Mouse (Mus musculus) cerebellum, adult 2 months (tissue): Measurements from ENCODE around the gene Ifnar2. TPM values are rescaled to one million over a fixed set of nuclear protein-coding genes. Genes with fewer than 3 reads are reported as not detected.
A peak's percentile ranks its signal among the peaks of the same experiment; 100 is the strongest.

Source experiments
- DNase-seq, 2 experiments: peaks; one replicate each; pipeline ENCODE4 v3.0.0; 2021
- H3K27ac ChIP-seq: fragments of 200-500 bp; 2 replicates; pipeline ENCODE4 v1.5.1; 2012; ENCODE audit warnings: low read length, control low read depth, inconsistent platforms; ENCODE audit not compliant: insufficient read depth
- H3K27me3 ChIP-seq: fragments of 200-500 bp; 2 replicates; pipeline ENCODE4 v1.6.1; 2012; ENCODE audit warnings: inconsistent platforms, mild to moderate bottlenecking, low read length, moderate library complexity; ENCODE audit not compliant: control insufficient read depth, insufficient read depth
- H3K4me1 ChIP-seq: fragments of 200-500 bp; 2 replicates; pipeline ENCODE4 v1.6.1; 2011; ENCODE audit warnings: low read length; ENCODE audit not compliant: control insufficient read depth, insufficient read depth
- H3K4me3 ChIP-seq: fragments of 200-500 bp; replicated peaks from 2 replicates; pipeline ENCODE3; 2011; ENCODE audit warnings: mild to moderate bottlenecking, low read depth, low read length, control low read depth; ENCODE audit not compliant: insufficient read depth
- CTCF ChIP-seq: fragments of 200-500 bp; IDR thresholded peaks from 2 replicates; pipeline ENCODE4 v1.5.1; 2011; ENCODE audit warnings: low read depth, mild to moderate bottlenecking, control low read depth, low read length, moderate library complexity, borderline replicate concordance; ENCODE audit not compliant: insufficient read depth
- POLR2A ChIP-seq: fragments of 200-500 bp; IDR thresholded peaks from 2 replicates; pipeline ENCODE4 v1.6.1; 2011; ENCODE audit warnings: low read length, control low read depth, borderline replicate concordance; ENCODE audit not compliant: insufficient read depth
- WGBS: fragments of 180-500 bp; shearing (Covaris S2); methylation state at CpG from one replicate; pipeline ENCODE4 v1.1.7; 2018; 5-methylcytosine and 5-hydroxymethylcytosine counted together
- polyA plus RNA-seq: library from polyadenylated mRNA; depleted of rRNA; stranded (reverse); fragments of >200 nt; gene quantifications from 2 replicates; pipeline ENCODE4 v1.2.3, GENCODE M21; 2012

Gene Ifnar2
- polyA plus RNA-seq, 1 experiment, result 33.9 TPM

DNA sequence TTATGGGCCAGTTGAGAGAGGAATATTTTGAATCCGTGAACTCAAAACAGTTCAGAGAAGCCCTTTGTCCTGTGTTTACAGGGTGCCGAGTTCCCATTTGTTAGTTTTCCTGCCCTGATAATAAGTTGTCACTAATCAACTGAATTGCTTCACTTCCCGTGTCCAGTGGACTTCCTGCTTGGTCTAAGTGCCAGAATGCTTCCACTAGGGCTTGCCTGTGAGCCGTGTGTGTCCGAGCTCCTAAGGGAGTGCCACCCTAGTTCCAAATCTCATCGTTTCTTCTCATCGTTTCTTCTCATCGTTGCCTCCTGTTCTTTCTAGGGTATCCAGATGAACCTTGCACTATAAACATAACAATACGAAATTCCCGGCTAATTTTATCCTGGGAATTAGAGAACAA lies 13.0 kb downstream of the Ifnar2 start:
- TF ChIP-seq POLR2A (no peak), CTCF (no peak)
- Histone ChIP-seq H3K27me3 (no peaks in the 10 kb centered on the region), H3K4me1 (no peaks in the 10 kb centered on the region), H3K4me3 (no peak overlapping the region), H3K27ac (no peak overlapping the region)
- no peak for DNase-seq
- 60% methylated on average over 10 of the region's 10 CpGs for WGBS

DNA sequence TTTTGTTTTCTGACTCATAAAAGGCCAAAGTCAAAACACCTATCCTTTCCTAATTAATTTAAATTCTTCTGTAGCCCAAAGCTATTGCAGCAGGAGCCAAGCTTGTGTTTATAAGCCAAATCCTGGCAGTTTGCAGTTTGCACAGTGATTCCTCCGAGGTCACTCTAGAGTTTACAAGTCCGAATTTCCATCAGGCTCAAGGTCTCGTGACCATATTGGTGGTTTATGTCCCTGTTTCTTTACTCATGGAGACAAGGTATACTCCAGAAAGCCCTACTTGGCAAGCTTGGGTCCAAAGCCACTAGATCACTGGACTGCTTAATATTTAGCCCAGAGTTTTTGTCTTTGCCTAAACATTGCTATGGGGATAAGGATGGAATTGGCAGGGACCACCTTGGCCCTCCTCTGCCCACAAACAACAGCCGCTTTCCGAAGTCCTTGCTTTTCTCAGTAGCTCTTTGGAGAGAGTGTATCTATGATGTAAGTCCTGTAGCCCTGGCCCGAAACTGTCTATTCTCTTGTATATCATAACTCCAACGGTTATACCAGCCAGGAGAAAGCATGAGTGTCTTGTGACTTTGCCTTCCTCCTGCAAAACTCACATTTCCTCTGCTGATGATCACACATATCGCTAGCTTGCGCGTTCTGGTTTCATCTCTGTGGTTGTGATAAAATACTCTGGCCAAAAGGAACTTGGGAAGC lies 14.0 kb downstream of the Ifnar2 start:
- Histone ChIP-seq H3K4me1 (no peaks in the 10 kb centered on the region), H3K27ac (no peak overlapping the region), H3K27me3 (no peaks in the 10 kb centered on the region), H3K4me3 (no peak overlapping the region)
- 86% methylated on average over 10 of the region's 10 CpGs for WGBS
- no peak for TF ChIP-seq CTCF
- TF ChIP-seq POLR2A, result no peak
- no peak for DNase-seq

DNA sequence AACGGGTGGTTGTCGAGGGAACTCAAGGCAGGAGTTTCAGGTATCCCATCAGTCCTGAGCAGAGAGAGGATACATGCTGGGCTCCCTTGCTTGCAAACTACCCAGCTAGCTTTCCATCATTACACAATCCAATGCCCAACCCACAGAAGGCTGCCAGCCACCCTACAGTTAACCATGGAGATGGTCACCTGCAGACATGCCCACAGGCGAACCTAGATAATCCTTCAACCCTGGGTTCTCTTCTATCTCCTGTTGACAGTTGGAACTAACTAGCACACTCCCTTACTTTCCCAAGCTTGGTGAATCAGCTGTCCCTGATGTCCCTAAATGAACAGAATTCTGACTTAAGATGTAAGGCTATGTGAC lies 14.5 kb downstream of the Ifnar2 start:
- no peaks in the 10 kb centered on the region for H3K27me3 ChIP-seq
- WGBS, result 87% methylated on average over 3 of the region's 3 CpGs
- no peak for DNase-seq
- H3K4me1 ChIP-seq, result no peaks in the 10 kb centered on the region
- TF ChIP-seq POLR2A (no peak), CTCF (no peak)
- H3K27ac ChIP-seq, result no peak overlapping the region
- H3K4me3 ChIP-seq, result no peak overlapping the region

DNA sequence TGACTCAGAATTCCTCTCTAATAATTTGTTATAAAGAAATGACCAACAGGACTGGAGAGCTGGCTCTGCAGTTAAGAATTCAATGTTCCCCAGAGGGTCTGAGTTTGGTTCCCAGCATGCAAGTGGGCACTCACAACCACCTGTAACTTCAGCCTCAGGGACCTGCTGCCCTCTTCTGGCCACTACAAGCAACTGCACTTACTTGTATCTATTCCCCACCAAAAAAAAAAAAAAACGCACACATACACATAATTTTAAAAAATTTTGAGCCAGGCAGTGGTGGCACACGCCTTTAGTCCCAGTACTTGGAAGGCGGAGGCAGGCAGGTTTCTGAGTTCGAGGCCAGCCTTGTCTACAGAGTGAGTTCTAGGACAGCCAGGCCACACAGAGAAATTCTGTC lies 17.5 kb downstream of the Ifnar2 start:
- no peak for DNase-seq
- 94% methylated on average over 4 of the region's 4 CpGs for WGBS
- Histone ChIP-seq H3K27me3 (no peaks in the 10 kb centered on the region), H3K27ac (no peak overlapping the region), H3K4me3 (no peak overlapping the region), H3K4me1 (no peaks in the 10 kb centered on the region)
- TF ChIP-seq POLR2A (no peak), CTCF (peak; percentile 55; the same call in 1 of the 2 replicates)

DNA sequence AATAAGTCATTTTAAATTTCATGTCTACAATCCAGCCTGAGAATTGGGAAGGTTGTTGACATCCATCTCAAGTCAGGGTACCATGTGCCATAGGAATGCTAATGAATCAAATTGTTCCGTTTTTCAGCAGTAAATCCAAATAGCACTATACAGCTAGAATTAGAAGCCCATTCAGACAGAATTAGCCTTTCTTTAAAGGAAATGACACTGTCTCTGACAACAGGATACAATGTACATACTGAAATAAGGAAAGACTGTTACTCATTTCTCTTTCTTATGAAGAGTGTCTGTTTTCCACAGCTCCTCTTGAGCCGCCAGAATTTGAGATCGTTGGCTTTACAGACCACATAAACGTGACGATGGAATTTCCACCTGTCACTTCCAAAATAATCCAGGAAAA lies 18.8 kb downstream of the Ifnar2 start, which contains the start of gene Gm21970:
Gene Gm21970 (plus strand): TSS at position 301 of the 400 bp plus-strand sequence.
- 86% methylated on average over 5 of the region's 5 CpGs for WGBS
- TF ChIP-seq POLR2A, result no peak
- TF ChIP-seq CTCF, result no peak
- H3K27me3 ChIP-seq, result no peaks in the 10 kb centered on the region
- H3K4me3 ChIP-seq, result no peak within 1 kb of the TSS
- H3K27ac ChIP-seq, result no peak within 1 kb of the TSS
- no peak for DNase-seq
- no peaks in the 10 kb centered on the region for H3K4me1 ChIP-seq

DNA sequence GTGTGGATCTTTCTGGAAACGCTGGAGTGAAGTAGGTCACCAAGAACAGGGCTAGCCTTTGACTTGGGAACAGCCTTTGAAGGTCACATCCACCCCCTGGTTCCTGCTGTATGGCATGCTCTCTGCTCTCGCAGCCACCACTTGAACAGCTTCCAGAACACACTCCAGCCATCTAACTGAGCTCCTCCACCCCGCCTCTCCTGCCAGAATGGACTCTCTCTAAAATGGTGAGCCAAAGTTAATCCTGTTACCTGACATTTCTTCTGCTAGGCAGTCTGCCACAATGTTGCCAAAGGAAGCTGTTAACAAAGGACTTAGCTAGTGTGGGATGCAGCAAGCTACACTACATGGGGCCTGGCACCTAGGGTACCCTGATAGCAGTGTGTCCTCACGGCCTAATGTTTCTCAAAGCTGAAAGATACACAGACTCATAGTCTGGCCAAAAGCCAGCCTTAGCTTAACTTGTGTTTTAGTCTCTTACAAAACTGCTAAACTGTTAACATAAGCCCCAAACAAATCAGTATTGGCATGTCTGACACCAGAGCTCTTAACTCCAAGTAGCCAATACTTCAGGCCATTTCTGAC lies 22.3 kb downstream of the Ifnar2 start:
- 45% methylated on average over 4 of the region's 4 CpGs for WGBS
- Histone ChIP-seq H3K4me3 (no peak overlapping the region), H3K4me1 (no peaks in the 10 kb centered on the region), H3K27ac (no peak overlapping the region), H3K27me3 (no peaks in the 10 kb centered on the region)
- TF ChIP-seq CTCF (no peak), POLR2A (no peak)
- DNase-seq, result no peak

DNA sequence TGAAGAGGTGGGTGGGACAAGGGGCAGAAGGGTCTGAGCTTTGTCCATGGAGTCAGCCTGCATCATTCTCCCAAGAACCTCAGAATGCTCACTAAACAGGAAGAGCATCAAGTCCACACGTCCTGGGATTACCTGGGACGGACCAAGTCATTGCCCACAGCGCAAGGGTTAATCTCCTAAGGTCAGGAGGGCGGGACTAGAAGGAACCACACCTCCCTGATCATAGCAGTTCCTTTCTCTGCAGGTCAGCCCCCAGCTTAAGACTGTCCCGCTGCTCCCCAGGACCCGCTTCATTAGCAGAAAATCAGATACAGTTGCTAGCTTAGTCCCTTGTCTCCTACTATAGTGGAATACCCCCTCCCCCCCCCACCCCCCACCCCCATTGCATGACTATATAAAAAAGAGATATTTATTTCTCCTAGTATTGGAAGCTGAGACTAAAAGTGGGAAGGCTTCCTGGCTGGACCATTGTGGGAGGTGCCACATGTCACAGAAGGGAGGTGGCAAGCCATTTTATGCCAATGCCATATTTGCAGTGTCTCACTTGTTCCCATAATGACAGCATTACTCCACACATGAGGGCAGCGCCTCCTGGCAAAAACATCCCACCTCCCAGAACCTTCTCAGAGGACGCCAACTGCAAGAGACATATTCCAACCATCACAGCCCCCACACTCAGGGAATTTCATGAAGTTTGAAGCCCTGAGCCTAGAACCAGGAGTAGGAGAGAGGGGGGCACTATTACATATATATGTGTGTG lies 23.2 kb downstream of the Ifnar2 start:
- Histone ChIP-seq H3K27me3 (no peaks in the 10 kb centered on the region), H3K4me1 (no peaks in the 10 kb centered on the region), H3K4me3 (no peak overlapping the region), H3K27ac (no peak overlapping the region)
- TF ChIP-seq CTCF, result no peak
- no peak for DNase-seq
- 76% methylated on average over 8 of the region's 8 CpGs for WGBS
